Mouse (Mus musculus): Measurements from ENCODE around the gene Pgbd5. TPM values are rescaled to one million over a fixed set of nuclear protein-coding genes. Genes with fewer than 3 reads are reported as not detected.

The Pgbd5 gene
- polyA plus RNA-seq (2011; ENCODE audit: insufficient read depth, insufficient read length, low replicate concordance, missing spikeins): not detected in 2 replicates

DNA sequence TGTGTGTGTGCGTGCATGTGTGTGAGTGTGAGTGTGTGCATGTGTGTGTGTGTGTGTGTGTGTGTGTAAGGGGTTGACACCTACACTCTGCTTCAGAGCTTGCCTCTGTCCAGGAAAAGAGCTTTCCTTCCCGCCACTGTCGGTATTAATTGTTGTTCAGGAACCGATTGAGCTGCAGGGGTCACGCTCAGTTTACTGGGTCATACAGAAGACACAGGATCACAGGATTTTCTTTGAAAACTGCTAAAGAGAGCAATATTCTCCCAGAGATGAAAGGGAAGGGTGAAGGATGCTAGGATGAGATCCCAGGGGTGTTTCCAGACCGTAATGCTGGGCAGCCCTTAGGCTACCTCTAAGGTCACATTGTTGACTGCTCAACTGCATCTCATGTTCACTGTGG lies at the start of gene Pgbd5:
Gene Pgbd5, minus strand, starts transcription at position 101 of the 400 bp plus-strand sequence.
- WGBS: 80% methylated on average over 6 of the region's 6 CpGs
- Histone ChIP-seq H3K4me1 (ENCODE audit: control insufficient read depth, insufficient read depth, low read length) (no peaks in the 10 kb centered on the region), H3K27ac (ENCODE audit: control insufficient read depth, insufficient read depth, low read depth, low read length, poor library complexity) (no peak within 1 kb of the TSS), H3K4me3 (replicated peaks; ENCODE audit: control insufficient read depth, low read depth, low read length) (no peak within 1 kb of the TSS)
- TF ChIP-seq CTCF (IDR thresholded peaks at IDR 0.05; ENCODE audit: control insufficient read depth, insufficient read depth, low read length) (no peak), POLR2A (IDR thresholded peaks at IDR 0.05; ENCODE audit: borderline replicate concordance, control insufficient read depth, low read depth, low read length) (no peak)

DNA sequence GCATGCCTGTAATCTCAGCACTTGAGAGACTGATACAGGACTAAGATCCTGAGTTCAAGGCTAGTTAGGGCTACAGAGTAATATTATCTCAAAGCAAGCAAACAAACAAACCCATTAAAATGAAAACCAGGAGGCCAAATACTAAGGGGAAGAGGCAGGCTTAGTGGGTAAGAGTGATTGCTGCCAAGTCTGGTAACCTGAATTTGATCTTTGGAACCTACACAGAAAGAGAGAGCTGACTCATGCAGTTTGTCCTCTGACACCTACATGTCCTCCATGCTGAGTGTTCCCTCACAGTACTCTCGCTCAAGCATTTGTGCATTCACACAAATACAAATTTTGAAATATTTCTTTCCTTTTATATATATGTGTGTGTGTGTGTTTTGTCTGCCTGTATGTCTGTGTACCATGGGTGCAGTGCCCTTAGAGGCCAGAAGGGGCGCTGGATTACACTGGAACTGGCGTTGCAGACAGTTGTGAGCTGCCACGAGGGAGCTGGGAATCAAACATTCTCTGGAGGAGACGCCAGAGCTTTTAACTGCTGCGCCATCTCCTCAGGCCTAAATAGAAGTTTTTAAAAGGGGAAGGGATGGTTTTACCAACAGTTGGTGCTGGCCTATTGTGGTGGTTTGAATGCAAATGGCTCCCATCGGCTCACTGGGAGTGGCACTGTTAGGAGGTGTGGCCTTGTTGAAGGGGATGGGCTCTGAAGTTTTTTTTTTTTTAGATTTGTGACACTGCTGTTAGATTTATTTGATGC lies 44.1 kb upstream of the Pgbd5 start:
- Histone ChIP-seq H3K4me3 (replicated peaks; ENCODE audit: control insufficient read depth, low read depth, low read length) (no peak overlapping the region), H3K27ac (ENCODE audit: control insufficient read depth, insufficient read depth, low read depth, low read length, poor library complexity) (no peak overlapping the region), H3K4me1 (ENCODE audit: control insufficient read depth, insufficient read depth, low read length) (no peaks in the 10 kb centered on the region)
- 69% methylated on average over 7 of the region's 7 CpGs for WGBS
- TF ChIP-seq POLR2A (IDR thresholded peaks at IDR 0.05; ENCODE audit: borderline replicate concordance, control insufficient read depth, low read depth, low read length): no peak
- TF ChIP-seq CTCF (IDR thresholded peaks at IDR 0.05; ENCODE audit: control insufficient read depth, insufficient read depth, low read length): peak; percentile 32

DNA sequence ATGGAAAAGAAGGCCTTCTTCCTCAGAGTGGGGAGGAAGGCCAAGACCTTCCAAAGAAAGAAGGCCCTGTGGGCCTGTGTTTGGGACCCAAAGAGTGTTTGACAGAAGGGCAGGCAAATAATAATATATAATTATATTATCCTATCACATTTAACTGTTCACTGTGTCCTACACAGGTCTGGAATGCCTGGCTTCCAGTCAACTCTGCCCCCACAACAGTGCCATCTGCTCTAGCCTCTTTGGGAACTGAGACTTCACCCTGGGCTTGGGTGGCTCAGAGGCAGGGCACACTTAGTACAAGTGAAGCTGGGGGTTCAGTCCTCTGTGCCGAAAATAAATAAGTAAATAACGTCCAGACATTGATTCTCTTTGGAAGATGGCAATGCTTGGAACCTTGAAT lies 43.3 kb upstream of the Pgbd5 start:
- TF ChIP-seq CTCF (IDR thresholded peaks at IDR 0.05; ENCODE audit: control insufficient read depth, insufficient read depth, low read length) (no peak), POLR2A (IDR thresholded peaks at IDR 0.05; ENCODE audit: borderline replicate concordance, control insufficient read depth, low read depth, low read length) (no peak)
- Histone ChIP-seq H3K27ac (ENCODE audit: control insufficient read depth, insufficient read depth, low read depth, low read length, poor library complexity) (no peak overlapping the region), H3K4me3 (replicated peaks; ENCODE audit: control insufficient read depth, low read depth, low read length) (no peak overlapping the region), H3K4me1 (ENCODE audit: control insufficient read depth, insufficient read depth, low read length) (no peaks in the 10 kb centered on the region)
- WGBS: 83% methylated on average over 2 of the region's 2 CpGs

DNA sequence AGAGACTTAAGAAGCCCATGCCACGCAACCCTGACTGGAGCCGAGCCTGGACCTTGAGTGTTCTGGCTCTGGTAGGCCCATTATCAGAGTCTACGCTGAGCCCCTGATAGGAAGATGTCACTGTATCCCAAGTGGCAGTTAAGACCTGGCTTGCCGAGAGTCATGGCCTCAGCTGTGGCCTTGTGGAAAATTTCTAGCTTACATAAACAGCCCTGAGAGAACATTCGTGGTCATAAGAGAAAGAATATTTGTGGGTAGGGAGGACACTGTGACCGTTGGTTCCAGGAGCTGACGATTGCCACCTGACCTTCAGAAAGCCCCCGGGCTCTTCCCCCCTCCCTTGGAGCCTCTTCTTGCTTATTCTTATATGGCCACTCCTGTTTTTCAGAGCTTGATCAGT lies 40.9 kb upstream of the Pgbd5 start:
- Histone ChIP-seq H3K27ac (ENCODE audit: control insufficient read depth, insufficient read depth, low read depth, low read length, poor library complexity) (no peak overlapping the region), H3K4me3 (replicated peaks; ENCODE audit: control insufficient read depth, low read depth, low read length) (no peak overlapping the region), H3K4me1 (ENCODE audit: control insufficient read depth, insufficient read depth, low read length) (no peaks in the 10 kb centered on the region)
- WGBS: 78% methylated on average over 8 of the region's 8 CpGs
- no peak for TF ChIP-seq POLR2A (IDR thresholded peaks at IDR 0.05; ENCODE audit: borderline replicate concordance, control insufficient read depth, low read depth, low read length)
- TF ChIP-seq CTCF (IDR thresholded peaks at IDR 0.05; ENCODE audit: control insufficient read depth, insufficient read depth, low read length): no peak

DNA sequence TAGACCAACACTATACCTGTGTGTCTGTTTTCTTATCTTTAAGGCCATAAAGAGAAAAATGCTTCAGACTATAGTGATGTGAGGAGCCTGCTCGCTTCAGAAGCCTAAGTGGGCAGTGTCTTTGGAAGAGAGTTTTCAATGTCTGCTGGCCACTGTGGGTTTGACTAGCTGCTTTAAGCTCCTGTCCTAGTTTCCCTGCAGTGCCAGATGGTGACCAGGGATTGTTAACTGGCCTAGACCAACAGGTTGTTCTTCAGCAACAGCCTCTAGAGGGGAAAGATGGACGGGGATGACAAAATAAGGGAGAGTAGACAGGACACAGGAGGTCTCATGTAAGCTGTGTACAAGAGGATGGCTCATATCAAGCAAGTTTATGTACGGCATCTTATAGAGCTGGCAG lies 39.8 kb upstream of the Pgbd5 start:
- H3K27ac ChIP-seq (ENCODE audit: control insufficient read depth, insufficient read depth, low read depth, low read length, poor library complexity): no peak overlapping the region
- TF ChIP-seq CTCF (IDR thresholded peaks at IDR 0.05; ENCODE audit: control insufficient read depth, insufficient read depth, low read length): no peak
- no peak for TF ChIP-seq POLR2A (IDR thresholded peaks at IDR 0.05; ENCODE audit: borderline replicate concordance, control insufficient read depth, low read depth, low read length)
- 65% methylated on average over 3 of the region's 3 CpGs for WGBS
- no peaks in the 10 kb centered on the region for H3K4me1 ChIP-seq (ENCODE audit: control insufficient read depth, insufficient read depth, low read length)
- no peak overlapping the region for H3K4me3 ChIP-seq (replicated peaks; ENCODE audit: control insufficient read depth, low read depth, low read length)

DNA sequence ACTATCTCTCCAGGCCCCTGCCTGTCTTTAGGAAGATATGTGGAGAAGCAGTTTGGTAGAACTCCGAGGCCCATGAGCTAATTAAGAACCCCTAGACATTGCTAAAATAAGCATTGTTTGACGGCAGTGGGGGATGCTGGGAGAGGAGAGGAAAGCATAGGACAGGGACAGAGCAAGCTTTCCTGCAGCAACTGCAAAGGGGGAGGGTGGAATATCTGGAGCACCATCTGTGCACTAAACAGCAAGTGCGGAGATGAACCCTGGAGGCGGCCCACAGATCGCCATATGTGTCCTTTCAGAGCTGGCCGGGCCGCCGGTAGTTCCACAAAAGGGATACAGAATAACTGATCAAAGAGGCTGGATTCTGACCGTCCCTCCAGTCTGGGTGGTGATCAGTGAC lies 37.2 kb upstream of the Pgbd5 start:
- H3K4me1 ChIP-seq (ENCODE audit: control insufficient read depth, insufficient read depth, low read length): no peaks in the 10 kb centered on the region
- TF ChIP-seq CTCF (IDR thresholded peaks at IDR 0.05; ENCODE audit: control insufficient read depth, insufficient read depth, low read length): no peak
- no peak for TF ChIP-seq POLR2A (IDR thresholded peaks at IDR 0.05; ENCODE audit: borderline replicate concordance, control insufficient read depth, low read depth, low read length)
- H3K27ac ChIP-seq (ENCODE audit: control insufficient read depth, insufficient read depth, low read depth, low read length, poor library complexity): no peak overlapping the region
- 82% methylated on average over 9 of the region's 9 CpGs for WGBS
- no peak overlapping the region for H3K4me3 ChIP-seq (replicated peaks; ENCODE audit: control insufficient read depth, low read depth, low read length)

DNA sequence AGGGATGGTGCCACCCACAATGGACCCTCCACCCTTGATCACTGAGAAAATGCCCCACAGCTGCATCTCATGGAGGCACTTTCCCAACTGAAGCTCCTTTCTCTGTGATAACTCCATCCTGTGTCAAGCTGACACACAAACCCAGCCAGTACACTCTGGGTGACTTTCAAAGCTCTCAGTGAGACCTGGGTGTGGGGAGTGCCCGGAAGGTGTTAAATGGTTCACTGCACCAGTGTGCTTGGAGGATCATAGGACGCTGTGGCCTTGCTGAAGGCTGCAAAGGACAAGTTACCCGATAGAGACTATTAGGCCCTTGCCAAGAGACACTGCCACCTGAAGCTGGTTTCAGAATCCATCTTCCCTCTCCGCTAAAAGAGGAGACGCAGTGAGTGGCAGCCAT lies 36.2 kb upstream of the Pgbd5 start:
- Histone ChIP-seq H3K27ac (ENCODE audit: control insufficient read depth, insufficient read depth, low read depth, low read length, poor library complexity) (no peak overlapping the region), H3K4me3 (replicated peaks; ENCODE audit: control insufficient read depth, low read depth, low read length) (no peak overlapping the region), H3K4me1 (ENCODE audit: control insufficient read depth, insufficient read depth, low read length) (no peaks in the 10 kb centered on the region)
- 80% methylated on average over 5 of the region's 5 CpGs for WGBS
- TF ChIP-seq POLR2A (IDR thresholded peaks at IDR 0.05; ENCODE audit: borderline replicate concordance, control insufficient read depth, low read depth, low read length) (no peak), CTCF (IDR thresholded peaks at IDR 0.05; ENCODE audit: control insufficient read depth, insufficient read depth, low read length) (no peak)

DNA sequence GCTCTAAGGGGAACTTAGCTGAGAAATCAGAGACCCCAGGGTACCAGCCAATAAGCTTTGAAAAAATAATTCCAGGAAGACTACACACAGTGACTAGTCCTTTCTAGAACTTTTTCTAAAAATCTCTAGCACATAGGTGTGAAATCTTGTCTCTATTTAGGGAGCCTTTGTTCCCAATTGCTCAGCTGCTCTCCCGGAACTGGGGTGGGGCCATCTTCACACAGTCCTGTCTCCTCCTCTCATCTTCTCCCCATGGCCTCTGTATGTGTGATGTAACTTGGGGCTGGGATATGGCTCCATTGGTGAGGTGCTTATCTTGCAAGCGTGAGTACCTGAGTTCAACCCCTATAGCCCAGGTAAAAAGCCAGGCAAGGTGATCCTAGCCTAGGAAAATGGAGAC lies 25.2 kb upstream of the Pgbd5 start:
- no peak overlapping the region for H3K4me3 ChIP-seq (replicated peaks; ENCODE audit: control insufficient read depth, low read depth, low read length)
- WGBS: 67% methylated on average over 2 of the region's 2 CpGs
- no peak for TF ChIP-seq CTCF (IDR thresholded peaks at IDR 0.05; ENCODE audit: control insufficient read depth, insufficient read depth, low read length)
- TF ChIP-seq POLR2A (IDR thresholded peaks at IDR 0.05; ENCODE audit: borderline replicate concordance, control insufficient read depth, low read depth, low read length): no peak
- H3K4me1 ChIP-seq (ENCODE audit: control insufficient read depth, insufficient read depth, low read length): no peaks in the 10 kb centered on the region
- no peak overlapping the region for H3K27ac ChIP-seq (ENCODE audit: control insufficient read depth, insufficient read depth, low read depth, low read length, poor library complexity)
